Mouse (Mus musculus) gastrocnemius, postnatal 10 days (tissue): ENCODE results near the gene Ccin. TPM values are rescaled to one million over a fixed set of nuclear protein-coding genes. Genes with fewer than 3 reads are reported as not detected.

Experiments
- DNase-seq: peaks from one replicate; pipeline ENCODE4 v3.0.0; 2021; ENCODE audit warnings: mixed read lengths
- total RNA-seq, 2 experiments: library from RNA; stranded (reverse); gene quantifications; 2 replicates each; pipeline ENCODE4 v1.2.3; 2021

The Ccin gene
- total RNA-seq, 2 experiments from 2014 or later: 0.14 TPM; not detected in 1

DNA sequence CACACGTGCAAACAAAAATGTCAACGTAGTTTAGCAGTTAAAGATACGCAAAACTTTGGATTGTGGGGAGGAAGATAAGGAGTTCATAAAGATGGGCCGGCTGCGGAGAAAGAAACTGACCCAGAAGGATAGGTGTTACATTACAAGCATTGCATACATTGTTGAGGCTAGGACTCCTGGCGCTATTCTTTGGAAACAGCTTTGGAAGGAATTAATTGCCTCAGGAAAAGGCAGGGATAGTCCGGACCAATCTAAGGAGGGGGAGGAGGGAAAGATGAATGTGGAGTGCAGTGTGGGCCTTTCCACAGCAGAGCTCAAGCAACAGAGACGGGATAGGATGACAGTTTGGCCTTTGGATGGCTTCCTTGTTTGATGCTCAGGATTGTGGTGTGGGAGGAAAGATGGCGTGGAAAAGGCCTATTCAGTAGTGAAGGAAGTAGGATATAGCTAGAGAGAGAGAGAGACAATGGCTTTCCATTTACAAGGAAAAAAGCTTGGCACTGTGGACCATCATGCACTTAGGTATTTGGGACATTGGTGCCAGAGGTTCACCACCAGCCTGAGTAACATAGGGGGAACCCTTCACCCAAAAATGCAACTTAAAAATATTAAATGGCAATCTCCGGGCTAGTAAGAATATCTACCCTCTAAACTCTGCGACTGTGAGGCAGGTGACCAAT is 30.2 kb downstream of the Ccin start:
- DNase-seq: no peak

DNA sequence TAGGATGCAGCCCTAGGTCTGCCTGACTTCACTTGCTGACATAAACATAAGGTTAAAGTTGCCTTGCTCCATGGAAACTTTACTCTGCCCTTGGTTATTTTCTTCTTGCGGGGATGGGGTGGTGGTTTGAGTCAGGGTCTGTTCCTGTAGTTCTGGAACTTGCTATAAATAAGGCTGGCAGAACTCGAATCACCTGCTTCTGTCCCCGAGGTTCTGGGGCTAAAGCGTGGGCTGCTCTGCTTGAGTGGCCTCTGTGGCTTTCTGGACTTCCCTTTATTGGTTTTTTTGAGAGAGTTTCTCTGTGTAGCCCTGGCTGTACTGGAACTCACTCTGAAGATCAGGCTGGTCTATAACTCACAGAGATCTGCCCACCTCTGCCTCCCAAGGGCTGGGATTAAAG is 32.8 kb downstream of the Ccin start:
- DNase-seq: no peak

DNA sequence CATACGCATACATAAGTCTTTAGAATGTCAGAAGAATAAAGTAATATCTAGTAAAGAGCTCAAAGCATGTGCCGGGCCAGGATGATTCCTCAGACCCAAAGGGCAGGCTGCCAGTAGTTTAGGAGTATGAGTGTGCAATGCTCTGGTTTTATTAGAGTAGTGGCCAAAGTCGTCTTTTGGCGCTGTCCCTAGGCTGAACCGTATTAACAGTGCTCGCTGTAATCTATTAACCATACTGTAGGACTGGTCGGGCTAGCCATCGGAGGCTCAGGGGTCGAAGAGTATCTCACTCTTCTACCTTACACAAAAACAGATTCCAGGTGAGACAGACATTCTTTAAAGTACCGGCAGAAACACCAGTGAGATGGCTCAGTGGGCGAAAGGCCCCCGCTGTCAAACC is 33.5 kb downstream of the Ccin start:
- DNase-seq: no peak

DNA sequence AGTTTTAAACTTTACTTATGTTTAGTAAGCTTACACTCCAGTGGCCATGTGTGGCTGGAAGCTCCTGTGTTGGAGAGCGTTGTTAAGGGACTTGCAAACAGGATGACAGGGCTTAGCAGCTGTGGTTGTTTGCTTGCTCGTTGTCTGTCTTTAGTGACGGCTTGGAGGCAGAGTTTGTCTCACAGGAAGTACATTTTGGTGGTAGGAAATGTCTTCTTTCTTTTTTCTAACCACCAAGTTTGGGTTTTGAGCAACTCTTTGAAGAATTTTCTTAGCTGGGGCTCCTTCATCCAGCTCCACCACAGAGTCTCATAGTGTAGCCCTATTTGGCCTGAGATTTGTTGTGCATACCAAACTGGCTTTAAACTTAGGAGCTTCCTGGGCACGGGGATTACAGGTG is 39.0 kb downstream of the Ccin start:
- no peak for DNase-seq

DNA sequence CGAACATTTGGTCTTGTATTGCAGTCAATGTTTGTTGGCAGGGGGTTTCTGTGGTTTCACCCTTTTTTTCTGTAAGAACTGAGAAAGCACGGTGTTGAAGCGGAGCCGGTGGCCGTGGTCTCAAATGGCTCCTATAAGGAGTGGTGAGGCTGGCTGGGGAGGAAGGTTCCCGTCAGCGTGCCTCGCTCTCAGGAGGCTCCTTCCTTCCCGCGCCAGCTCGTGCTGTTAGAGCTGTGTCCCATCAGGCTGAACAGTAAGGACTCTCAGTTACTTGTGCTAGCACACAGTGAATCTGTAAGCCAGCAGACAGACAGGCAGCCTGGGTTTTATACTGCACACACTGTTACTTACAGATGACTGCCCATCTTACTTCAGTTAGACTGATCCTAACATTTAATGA is 39.5 kb downstream of the Ccin start:
- no peak for DNase-seq

DNA sequence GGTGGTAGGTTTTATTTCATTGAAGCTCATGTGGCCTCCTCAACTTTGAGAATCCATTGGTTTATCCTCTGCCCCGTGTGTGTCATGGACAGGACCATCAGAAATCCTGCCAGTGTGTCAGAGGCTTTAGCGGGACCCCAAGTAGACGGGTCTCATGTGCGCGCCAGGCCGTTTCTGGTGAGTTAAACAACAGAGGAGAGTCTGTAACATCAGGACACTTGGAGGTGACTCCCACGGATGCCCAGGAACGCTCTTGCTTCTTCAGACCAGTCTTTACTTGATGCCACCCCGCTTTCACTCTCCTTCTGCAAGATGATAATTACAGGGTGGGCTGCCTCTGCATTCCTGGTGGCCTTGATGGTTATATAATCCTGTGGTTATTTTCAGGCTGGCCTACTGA is 40.4 kb downstream of the Ccin start:
- no peak for DNase-seq

- DNase-seq: no peak
Measured at GRCm38 (mm10) chr4:44024241-44024640, 41.0 kb downstream of the Ccin start.

DNA sequence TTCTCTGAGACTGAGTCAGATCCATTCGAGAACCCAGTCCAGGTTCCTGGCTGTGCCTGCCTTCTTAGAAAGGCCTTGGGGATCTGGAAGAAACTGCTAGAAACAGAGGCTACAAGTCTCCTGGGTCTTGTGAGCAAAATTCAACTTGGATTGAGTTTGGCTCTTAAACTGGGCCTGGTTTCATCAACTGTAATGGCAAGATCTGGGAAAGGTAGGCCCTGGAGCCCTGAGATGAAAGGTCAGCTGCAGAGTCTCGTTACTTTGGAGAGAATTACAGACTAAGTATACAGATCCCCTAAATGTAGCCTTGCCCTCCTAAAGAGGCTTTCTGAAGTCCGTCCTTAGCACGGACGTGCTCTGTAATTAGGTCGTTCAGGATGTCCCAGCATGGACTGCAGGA is 42.3 kb downstream of the Ccin start:
- no peak for DNase-seq

- no peak for DNase-seq
Measured at GRCm38 (mm10) chr4:44028303-44029135, 45.2 kb downstream of the Ccin start.

DNA sequence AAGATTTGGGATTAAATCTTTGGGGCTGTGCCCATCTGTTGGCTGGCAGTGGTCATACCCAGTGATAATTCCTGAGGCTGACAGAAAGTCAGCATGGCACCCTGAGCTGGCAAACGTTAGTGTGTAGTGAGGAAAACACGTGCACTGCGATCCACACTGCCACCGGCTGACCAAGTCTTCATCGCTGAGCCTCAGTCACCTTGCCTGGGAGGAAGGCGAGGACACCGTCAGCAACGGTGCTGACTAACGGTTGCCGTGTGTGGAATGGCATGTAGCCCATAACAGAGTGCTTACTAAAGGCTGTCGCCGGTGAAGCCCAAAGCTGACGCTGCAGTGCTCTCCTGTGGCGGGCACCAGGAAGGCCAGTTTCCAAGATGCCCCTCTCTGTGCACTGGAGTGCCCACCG is 46.4 kb downstream of the Ccin start:
- DNase-seq: peak; percentile 26

DNA sequence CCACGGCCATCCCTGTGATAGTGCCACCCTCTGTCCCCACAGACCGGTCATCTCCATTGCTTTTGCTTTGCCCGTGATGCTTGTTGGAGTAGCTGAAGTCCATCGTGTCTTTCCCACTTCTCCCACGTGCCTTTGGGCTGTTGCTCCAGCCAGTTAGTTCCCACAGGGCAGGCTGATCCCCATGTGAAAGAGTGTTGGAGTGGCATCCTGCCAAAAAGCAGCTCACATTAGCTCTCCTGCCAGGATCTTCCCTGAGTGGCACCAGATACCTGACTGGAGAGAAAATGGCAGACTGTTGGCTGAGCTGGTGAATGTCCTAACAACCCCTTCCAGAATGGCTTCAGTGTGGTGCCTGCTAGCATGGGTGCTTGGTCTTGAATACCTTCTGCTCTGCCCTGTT is 48.2 kb downstream of the Ccin start:
- DNase-seq: no peak

Other genes with a start within 250 kb of the Ccin start
- gene Olfr159, start 212.5 kb upstream of the Ccin start, total RNA-seq: not detected
- not detected for gene Olfr156, start 159.6 kb upstream of the Ccin start, total RNA-seq
- not detected for gene Olfr157, start 143.3 kb upstream of the Ccin start, total RNA-seq
- gene Olfr155, start 131.9 kb upstream of the Ccin start, total RNA-seq: not detected
- gene Reck, start 108.0 kb upstream of the Ccin start, total RNA-seq: 10 to 100 TPM; 13.6 to 15.5 TPM
- gene Glipr2, start 26.1 kb upstream of the Ccin start, total RNA-seq: 10 to 100 TPM; 13.1 to 18.0 TPM
- 100 to 1,000 TPM in 1 of 2 experiments, 10 to 100 TPM in 1; 94.7 to 106 TPM for gene Clta, start 21.0 kb downstream of the Ccin start, total RNA-seq
- gene Gne, start 100.7 kb downstream of the Ccin start, total RNA-seq: 10 to 100 TPM; 17.1 to 24.3 TPM